Mouse (Mus musculus) right cerebral cortex, postnatal 14 days (tissue): ENCODE data around the gene Mxd1.

Experiments
- DNase-seq: peaks from one replicate; pipeline ENCODE4 v3.0.0; 2022

Gene Mxd1

GRCm38 (mm10) chr6:86598742-86599193 is 70.2 kb downstream of the Mxd1 start:
- no peak for DNase-seq
